Mouse (Mus musculus) lung, adult 2 months (tissue): ENCODE measurements around the gene Miip.

ENCODE experiments used
- CTCF ChIP-seq: fragments of 200-500 bp; IDR thresholded peaks from 2 replicates; pipeline ENCODE4 v1.5.1; 2011; ENCODE audit warnings: mild to moderate bottlenecking, low read length, control low read depth; ENCODE audit not compliant: insufficient read depth
- POLR2A ChIP-seq: fragments of 200-500 bp; IDR thresholded peaks from 2 replicates; pipeline ENCODE4 v1.6.1; 2011; ENCODE audit warnings: low read depth, mild to moderate bottlenecking, control low read depth, low read length, borderline replicate concordance; ENCODE audit errors: extremely low read depth

GRCm38 (mm10) chr4:147878537-147878936 lies 9.9 kb upstream of the Miip start:
- TF ChIP-seq CTCF: no peak
- TF ChIP-seq POLR2A: no peak
